Mouse (Mus musculus): ENCODE results near the gene Disc1. TPM values are rescaled to one million over a fixed set of nuclear protein-coding genes. Genes with fewer than 3 reads are reported as not detected.

Gene Disc1
- polyA plus RNA-seq, 1 experiment = 1.5 TPM

GRCm38 (mm10) chr8:125246737-125247292 lies 192.8 kb downstream of the Disc1 start:
- no peak overlapping the region for H3K27ac ChIP-seq (ENCODE audit: control insufficient read depth, insufficient read depth, low read depth, low read length, poor library complexity)
- H3K4me3 ChIP-seq (replicated peaks; ENCODE audit: control insufficient read depth, low read depth, low read length) = no peak overlapping the region
- 66% methylated on average over 7 of the region's 7 CpGs for WGBS
- TF ChIP-seq CTCF (IDR thresholded peaks at IDR 0.05; ENCODE audit: control insufficient read depth, insufficient read depth, low read length) = no peak
- TF ChIP-seq POLR2A (IDR thresholded peaks at IDR 0.05; ENCODE audit: borderline replicate concordance, control insufficient read depth, low read depth, low read length) = no peak
- H3K4me1 ChIP-seq (ENCODE audit: control insufficient read depth, insufficient read depth, low read length) = no peaks in the 10 kb centered on the region; the same call in 1 of the 2 replicates

- TF ChIP-seq POLR2A (IDR thresholded peaks at IDR 0.05; ENCODE audit: borderline replicate concordance, control insufficient read depth, low read depth, low read length) = no peak
- Histone ChIP-seq H3K27ac (ENCODE audit: control insufficient read depth, insufficient read depth, low read depth, low read length, poor library complexity) (no peak overlapping the region), H3K4me1 (ENCODE audit: control insufficient read depth, insufficient read depth, low read length) (no peaks in the 10 kb centered on the region; the same call in 1 of the 2 replicates), H3K4me3 (replicated peaks; ENCODE audit: control insufficient read depth, low read depth, low read length) (no peak overlapping the region)
- 5% methylated on average over 1 of the region's 1 CpGs for WGBS
Measured at GRCm38 (mm10) chr8:125247349-125247748, 193.4 kb downstream of the Disc1 start.

GRCm38 (mm10) chr8:125252946-125253345 lies 199.0 kb downstream of the Disc1 start:
- 89% methylated on average over 4 of the region's 4 CpGs for WGBS
- no peak for TF ChIP-seq POLR2A (IDR thresholded peaks at IDR 0.05; ENCODE audit: borderline replicate concordance, control insufficient read depth, low read depth, low read length)
- no peak for TF ChIP-seq CTCF (IDR thresholded peaks at IDR 0.05; ENCODE audit: control insufficient read depth, insufficient read depth, low read length)
- no peak overlapping the region for H3K27ac ChIP-seq (ENCODE audit: control insufficient read depth, insufficient read depth, low read depth, low read length, poor library complexity)
- no peak overlapping the region for H3K4me3 ChIP-seq (replicated peaks; ENCODE audit: control insufficient read depth, low read depth, low read length)
- no peaks in the 10 kb centered on the region; the same call in 1 of the 2 replicates for H3K4me1 ChIP-seq (ENCODE audit: control insufficient read depth, insufficient read depth, low read length)

GRCm38 (mm10) chr8:125253505-125254180 lies 199.6 kb downstream of the Disc1 start:
- TF ChIP-seq CTCF (IDR thresholded peaks at IDR 0.05; ENCODE audit: control insufficient read depth, insufficient read depth, low read length) (no peak), POLR2A (IDR thresholded peaks at IDR 0.05; ENCODE audit: borderline replicate concordance, control insufficient read depth, low read depth, low read length) (no peak)
- H3K4me1 ChIP-seq (ENCODE audit: control insufficient read depth, insufficient read depth, low read length) = no peaks in the 10 kb centered on the region; the same call in 1 of the 2 replicates
- no peak overlapping the region for H3K4me3 ChIP-seq (replicated peaks; ENCODE audit: control insufficient read depth, low read depth, low read length)
- H3K27ac ChIP-seq (ENCODE audit: control insufficient read depth, insufficient read depth, low read depth, low read length, poor library complexity) = no peak overlapping the region
- 30% methylated on average over 10 of the region's 10 CpGs for WGBS

GRCm38 (mm10) chr8:125254188-125255005 lies 200.4 kb downstream of the Disc1 start:
- TF ChIP-seq CTCF (IDR thresholded peaks at IDR 0.05; ENCODE audit: control insufficient read depth, insufficient read depth, low read length) (no peak), POLR2A (IDR thresholded peaks at IDR 0.05; ENCODE audit: borderline replicate concordance, control insufficient read depth, low read depth, low read length) (no peak)
- no peak overlapping the region for H3K27ac ChIP-seq (ENCODE audit: control insufficient read depth, insufficient read depth, low read depth, low read length, poor library complexity)
- WGBS = 13% methylated on average over 23 of the region's 23 CpGs
- H3K4me1 ChIP-seq (ENCODE audit: control insufficient read depth, insufficient read depth, low read length) = no peaks in the 10 kb centered on the region; the same call in 1 of the 2 replicates
- H3K4me3 ChIP-seq (replicated peaks; ENCODE audit: control insufficient read depth, low read depth, low read length) = peak overlapping the region; percentile 31

- H3K4me1 ChIP-seq (ENCODE audit: control insufficient read depth, insufficient read depth, low read length) = no peaks in the 10 kb centered on the region; the same call in 1 of the 2 replicates
- H3K27ac ChIP-seq (ENCODE audit: control insufficient read depth, insufficient read depth, low read depth, low read length, poor library complexity) = no peak overlapping the region
- TF ChIP-seq POLR2A (IDR thresholded peaks at IDR 0.05; ENCODE audit: borderline replicate concordance, control insufficient read depth, low read depth, low read length) (no peak), CTCF (IDR thresholded peaks at IDR 0.05; ENCODE audit: control insufficient read depth, insufficient read depth, low read length) (no peak)
- 19% methylated on average over 11 of the region's 11 CpGs for WGBS
- no peak overlapping the region for H3K4me3 ChIP-seq (replicated peaks; ENCODE audit: control insufficient read depth, low read depth, low read length)
Measured at GRCm38 (mm10) chr8:125255006-125255685, 201.2 kb downstream of the Disc1 start.

GRCm38 (mm10) chr8:125257660-125258059 lies 203.7 kb downstream of the Disc1 start:
- TF ChIP-seq POLR2A (IDR thresholded peaks at IDR 0.05; ENCODE audit: borderline replicate concordance, control insufficient read depth, low read depth, low read length) (no peak), CTCF (IDR thresholded peaks at IDR 0.05; ENCODE audit: control insufficient read depth, insufficient read depth, low read length) (no peak)
- Histone ChIP-seq H3K4me3 (replicated peaks; ENCODE audit: control insufficient read depth, low read depth, low read length) (no peak overlapping the region), H3K27ac (ENCODE audit: control insufficient read depth, insufficient read depth, low read depth, low read length, poor library complexity) (no peak overlapping the region), H3K4me1 (ENCODE audit: control insufficient read depth, insufficient read depth, low read length) (no peaks in the 10 kb centered on the region)
- 90% methylated on average over 2 of the region's 2 CpGs for WGBS
